Mouse (Mus musculus): ENCODE data around the gene Eef1g. TPM values are rescaled to one million over a fixed set of nuclear protein-coding genes. Genes with fewer than 3 reads are reported as not detected.
A peak's percentile ranks its signal among the peaks of the same experiment; 100 is the strongest.

Eef1g gene
- polyA plus RNA-seq, 1 experiment = 226 TPM

- peaks cover 51% of the 10 kb centered on the region for H3K4me1 ChIP-seq (ENCODE audit: control insufficient read depth, insufficient read depth, low read length)
- peak overlapping the region; percentile 88 for H3K27ac ChIP-seq (ENCODE audit: insufficient read depth, low read depth, low read length)
- peak overlapping the region; percentile 97 for H3K4me3 ChIP-seq (ENCODE audit: insufficient read depth, low read length)
- no peak for TF ChIP-seq POLR2A (IDR thresholded peaks at IDR 0.05; ENCODE audit: borderline replicate concordance, low read depth, low read length)
- no peak for TF ChIP-seq CTCF (IDR thresholded peaks at IDR 0.05; ENCODE audit: low read depth, low read length)
Measured at GRCm38 (mm10) chr19:8990432-8991102, 23.7 kb downstream of the Eef1g start.

GRCm38 (mm10) chr19:8991245-8991870, 24.5 kb downstream of the Eef1g start:
- TF ChIP-seq CTCF (IDR thresholded peaks at IDR 0.05; ENCODE audit: low read depth, low read length) = no peak
- H3K4me3 ChIP-seq (ENCODE audit: insufficient read depth, low read length) = peak overlapping the region; percentile 97
- H3K27ac ChIP-seq (ENCODE audit: insufficient read depth, low read depth, low read length) = peak overlapping the region; percentile 88
- H3K4me1 ChIP-seq (ENCODE audit: control insufficient read depth, insufficient read depth, low read length) = peaks cover 53% of the 10 kb centered on the region

GRCm38 (mm10) chr19:8991871-8992735, 25.3 kb downstream of the Eef1g start:
- Histone ChIP-seq H3K27ac (ENCODE audit: insufficient read depth, low read depth, low read length) (peak overlapping the region; percentile 88), H3K4me3 (ENCODE audit: insufficient read depth, low read length) (peak overlapping the region; percentile 97), H3K4me1 (ENCODE audit: control insufficient read depth, insufficient read depth, low read length) (peaks cover 60% of the 10 kb centered on the region)
- no peak for TF ChIP-seq POLR2A (IDR thresholded peaks at IDR 0.05; ENCODE audit: borderline replicate concordance, low read depth, low read length)
- no peak for TF ChIP-seq CTCF (IDR thresholded peaks at IDR 0.05; ENCODE audit: low read depth, low read length)

GRCm38 (mm10) chr19:8992769-8993624, 26.2 kb downstream of the Eef1g start:
- TF ChIP-seq CTCF (IDR thresholded peaks at IDR 0.05; ENCODE audit: low read depth, low read length) = peak; percentile 29; the same call in 1 of the 2 replicates
- TF ChIP-seq POLR2A (IDR thresholded peaks at IDR 0.05; ENCODE audit: borderline replicate concordance, low read depth, low read length) = no peak
- H3K4me1 ChIP-seq (ENCODE audit: control insufficient read depth, insufficient read depth, low read length) = peaks cover 60% of the 10 kb centered on the region
- H3K4me3 ChIP-seq (ENCODE audit: insufficient read depth, low read length) = peak overlapping the region; percentile 97
- peak overlapping the region; percentile 88 for H3K27ac ChIP-seq (ENCODE audit: insufficient read depth, low read depth, low read length)

- TF ChIP-seq CTCF (IDR thresholded peaks at IDR 0.05; ENCODE audit: low read depth, low read length) = no peak
- TF ChIP-seq POLR2A (IDR thresholded peaks at IDR 0.05; ENCODE audit: borderline replicate concordance, low read depth, low read length) = no peak
- peaks cover 61% of the 10 kb centered on the region for H3K4me1 ChIP-seq (ENCODE audit: control insufficient read depth, insufficient read depth, low read length)
- peak overlapping the region; percentile 69 for H3K27ac ChIP-seq (ENCODE audit: insufficient read depth, low read depth, low read length)
- peak overlapping the region; percentile 18 for H3K4me3 ChIP-seq (ENCODE audit: insufficient read depth, low read length)
Measured at GRCm38 (mm10) chr19:8993625-8993912, 26.7 kb downstream of the Eef1g start.

GRCm38 (mm10) chr19:8994813-8995607, 28.2 kb downstream of the Eef1g start:
- no peak overlapping the region for H3K4me3 ChIP-seq (ENCODE audit: insufficient read depth, low read length)
- H3K27ac ChIP-seq (ENCODE audit: insufficient read depth, low read depth, low read length) = no peak overlapping the region
- peaks cover 70% of the 10 kb centered on the region for H3K4me1 ChIP-seq (ENCODE audit: control insufficient read depth, insufficient read depth, low read length)
- TF ChIP-seq POLR2A (IDR thresholded peaks at IDR 0.05; ENCODE audit: borderline replicate concordance, low read depth, low read length) = no peak
- TF ChIP-seq CTCF (IDR thresholded peaks at IDR 0.05; ENCODE audit: low read depth, low read length) = no peak

GRCm38 (mm10) chr19:8996601-8997000, 29.8 kb downstream of the Eef1g start:
- H3K4me3 ChIP-seq (ENCODE audit: insufficient read depth, low read length) = no peak overlapping the region
- H3K4me1 ChIP-seq (ENCODE audit: control insufficient read depth, insufficient read depth, low read length) = peaks cover 81% of the 10 kb centered on the region
- TF ChIP-seq POLR2A (IDR thresholded peaks at IDR 0.05; ENCODE audit: borderline replicate concordance, low read depth, low read length) (no peak), CTCF (IDR thresholded peaks at IDR 0.05; ENCODE audit: low read depth, low read length) (no peak)
- H3K27ac ChIP-seq (ENCODE audit: insufficient read depth, low read depth, low read length) = peak overlapping the region; percentile 72

- Histone ChIP-seq H3K4me1 (ENCODE audit: control insufficient read depth, insufficient read depth, low read length) (peaks cover 74% of the 10 kb centered on the region), H3K27ac (ENCODE audit: insufficient read depth, low read depth, low read length) (peak overlapping the region; percentile 72), H3K4me3 (ENCODE audit: insufficient read depth, low read length) (peak overlapping the region; percentile 12)
- TF ChIP-seq CTCF (IDR thresholded peaks at IDR 0.05; ENCODE audit: low read depth, low read length) (no peak), POLR2A (IDR thresholded peaks at IDR 0.05; ENCODE audit: borderline replicate concordance, low read depth, low read length) (no peak)
Measured at GRCm38 (mm10) chr19:8997546-8997945, 30.7 kb downstream of the Eef1g start.

Measured in bone marrow macrophage, adult 2 months (primary cell).